Comparison of ENCODE assay signal across 9 mouse cellular contexts in genomic region chr4:140421926-140422585, GRCm38 (mm10).
A peak's percentile ranks its signal among the peaks of the same experiment; 100 is the strongest.
DNase-seq lines count a peak whose midpoint lies in the region; TF ChIP-seq lines count a peak whose summit lies in the region.
"Had no signal": no experiment of that assay in that cellular context is flagged by ENCODE, and none has a peak within 500 bp of the region (broad histone marks: within the 10 kb centered on the region; RNA-seq: fewer than 3 reads in every experiment).

No protein-coding gene starts in this region.

- H3ac ChIP-seq in myocyte (ENCODE audit: control insufficient read depth, insufficient read length), result no peak overlapping the region

- H3K27me3 ChIP-seq in myocyte (ENCODE audit: control insufficient read depth, insufficient read depth, insufficient read length), result peaks cover 19% of the 10 kb centered on the region

- TF ChIP-seq POLR2A in myocyte (IDR thresholded peaks at IDR 0.05; ENCODE audit: insufficient read length, low read depth), result no peak

- H3K4me3 ChIP-seq in myocyte, result no peak overlapping the region

- no peaks in the 10 kb centered on the region for H3K36me3 ChIP-seq in myocyte (ENCODE audit: control insufficient read depth, insufficient read depth)

- DNase-seq in lung, postnatal 14 days, result peak; percentile 14
- DNase-seq in lung, postnatal 4 days, result no peak
- DNase-seq in gastrocnemius, postnatal 25 days, result peak; percentile 27
- peak; percentile 63 to 66 for DNase-seq in kidney, adult 8-10 months
- DNase-seq in frontal cortex, postnatal 10 days (ENCODE audit: low spot score in 2 of 2), result no peak
- DNase-seq in spleen, adult 12 weeks (ENCODE audit: low spot score), result no peak
- DNase-seq: forebrain, postnatal 0 days had no signal

- H3K79me2 ChIP-seq in myocyte (ENCODE audit: control insufficient read depth, insufficient read depth), result no peaks in the 10 kb centered on the region

- H3K4me2 ChIP-seq in myocyte (ENCODE audit: low read depth), result no peak overlapping the region
- H3K4me2 ChIP-seq: hindbrain, embryonic 14.5 days had no signal

TF ChIP-seq in myocyte, 11 proteins besides CTCF, POLR2A, EP300 and RAD21:
- no peak for TF ChIP-seq POLR2AphosphoS2 (IDR thresholded peaks at IDR 0.05; ENCODE audit: insufficient read length, low read depth)
- no peak for TF ChIP-seq SRF (IDR thresholded peaks at IDR 0.05; ENCODE audit: control insufficient read depth, insufficient read length, low read depth)
- 0 out of 2 replicates have a peak, but pooled peaks have one; percentile 3 for TF ChIP-seq CEBPB (IDR thresholded peaks at IDR 0.05; ENCODE audit: insufficient read depth, poor library complexity, severe bottlenecking)

Comparison
In these comparisons a context has a peak if more than half of its experiments do, and no peak if none do; other contexts are left out.
1. DNase-seq: peak in lung, postnatal 14 days (single experiment), gastrocnemius, postnatal 25 days (single experiment) and kidney, adult 8-10 months (2 of 2); none in lung, postnatal 4 days (0 of 2), frontal cortex, postnatal 10 days (0 of 2) and spleen, adult 12 weeks (single experiment).